Mouse (Mus musculus) frontal cortex, postnatal 14 days (tissue): ENCODE measurements around the gene Hist1h2bg.
A peak's percentile ranks its signal among the peaks of the same experiment; 100 is the strongest.
"Not testable (repeated sequence)": the region's sequence is repeated elsewhere in the genome, so short reads cannot be mapped to it uniquely, and the experiment has no call there.

Source experiments
- DNase-seq, 2 experiments: peaks; one replicate each; pipeline ENCODE4 v3.0.0; 2022; ENCODE audit warnings: low spot score in 2 of 2

Hist1h2bg gene

GRCm38 (mm10) chr13:23538249-23538648 is 32.9 kb upstream of the Hist1h2bg start:
- DNase-seq, result no peak

- DNase-seq, result not testable (repeated sequence)
Measured at GRCm38 (mm10) chr13:23539821-23540220, 31.4 kb upstream of the Hist1h2bg start.

GRCm38 (mm10) chr13:23541497-23541896 is 29.7 kb upstream of the Hist1h2bg start:
- DNase-seq, result no peak

GRCm38 (mm10) chr13:23542225-23542980 is 28.8 kb upstream of the Hist1h2bg start:
- DNase-seq, result not testable (repeated sequence)

GRCm38 (mm10) chr13:23542999-23543607 is 28.1 kb upstream of the Hist1h2bg start, which contains the start of gene Hist1h2bh:
Gene Hist1h2bh, minus strand, starts transcription at chr13:23543392.
- peak; percentile 60 to 69 for DNase-seq

GRCm38 (mm10) chr13:23543965-23544786 is 27.0 kb upstream of the Hist1h2bg start, which contains the start of gene Hist1h3f:
Gene Hist1h3f, plus strand, starts transcription at chr13:23544052.
- peak; percentile 60 to 67 for DNase-seq

GRCm38 (mm10) chr13:23544787-23545120 is 26.4 kb upstream of the Hist1h2bg start:
- not testable (repeated sequence) for DNase-seq

GRCm38 (mm10) chr13:23546694-23547093 is 24.5 kb upstream of the Hist1h2bg start:
- DNase-seq, result no peak

GRCm38 (mm10) chr13:23550761-23551145 is 20.4 kb upstream of the Hist1h2bg start:
- DNase-seq, result no peak

- DNase-seq, result peak; percentile 84 to 88
Measured at GRCm38 (mm10) chr13:23551146-23551834, 19.9 kb upstream of the Hist1h2bg start, which contains the start of gene Hist1h4f. Gene Hist1h4f, minus strand, starts transcription at chr13:23551648.

GRCm38 (mm10) chr13:23551931-23552914 is 19.0 kb upstream of the Hist1h2bg start:
- no peak for DNase-seq

GRCm38 (mm10) chr13:23552962-23553361 is 18.2 kb upstream of the Hist1h2bg start, which contains the start of gene Hist1h1d:
Gene Hist1h1d, plus strand, starts transcription at chr13:23553262.
- no peak for DNase-seq

- DNase-seq, result no peak
Measured at GRCm38 (mm10) chr13:23554393-23554792, 16.8 kb upstream of the Hist1h2bg start.

- DNase-seq, result peak; percentile 71 to 72
Measured at GRCm38 (mm10) chr13:23554925-23555838, 16.0 kb upstream of the Hist1h2bg start.

GRCm38 (mm10) chr13:23555839-23556416 is 15.3 kb upstream of the Hist1h2bg start:
- DNase-seq, result peak; percentile 35 to 40

- DNase-seq, result no peak
Measured at GRCm38 (mm10) chr13:23556906-23557305, 14.3 kb upstream of the Hist1h2bg start.

GRCm38 (mm10) chr13:23560699-23561098 is 10.5 kb upstream of the Hist1h2bg start:
- DNase-seq, result not testable (repeated sequence)

- DNase-seq, result not testable (repeated sequence)
Measured at GRCm38 (mm10) chr13:23561531-23561882, 9.7 kb upstream of the Hist1h2bg start.
